24 mouse cellular contexts compared by ENCODE assay signal in genomic region chr5:120100814-120101213, GRCm38 (mm10). TPM values are rescaled to one million over a fixed set of nuclear protein-coding genes. Genes with fewer than 3 reads are reported as not detected.
DNase-seq lines count a peak whose midpoint lies in the region; ATAC-seq and TF ChIP-seq lines count a peak whose summit lies in the region.
"Had no signal": no experiment of that assay in that cellular context is flagged by ENCODE, and none has a peak within 500 bp of the region (broad histone marks: within the 10 kb centered on the region; RNA-seq: fewer than 3 reads in every experiment).

No protein-coding gene starts in this region.

- ATAC-seq in hindbrain, postnatal 0 days, result no peak
- no peak for ATAC-seq in hindbrain, embryonic 11.5 days (ENCODE audit: low FRiP score)
- ATAC-seq in lung, embryonic 15.5 days (ENCODE audit: borderline replicate concordance, extremely low read depth, low FRiP score, low TSS enrichment), result no peak
- ATAC-seq: forebrain, embryonic 13.5 days; hindbrain, embryonic 16.5 days had no signal

- H3K9me3 ChIP-seq in hindbrain, postnatal 0 days (ENCODE audit: low read length), result no peaks in the 10 kb centered on the region
- no peaks in the 10 kb centered on the region for H3K9me3 ChIP-seq in hindbrain, embryonic 11.5 days (ENCODE audit: control insufficient read depth, low read length)
- no peaks in the 10 kb centered on the region for H3K9me3 ChIP-seq in lung, embryonic 15.5 days
- no peaks in the 10 kb centered on the region for H3K9me3 ChIP-seq in ES-Bruce4 (replicated peaks; ENCODE audit: control insufficient read depth, insufficient read depth, low read length, poor library complexity, severe bottlenecking)
- H3K9me3 ChIP-seq: forebrain, embryonic 13.5 days; liver, embryonic 13.5 days; midbrain, embryonic 12.5 days; neural tube, embryonic 12.5 days had no signal

- H3K27me3 ChIP-seq in hindbrain, postnatal 0 days (ENCODE audit: insufficient read depth, low read length), result no peaks in the 10 kb centered on the region
- no peaks in the 10 kb centered on the region for H3K27me3 ChIP-seq in hindbrain, embryonic 11.5 days (ENCODE audit: control insufficient read depth, insufficient read depth, low read length)
- no peaks in the 10 kb centered on the region for H3K27me3 ChIP-seq in lung, embryonic 15.5 days
- H3K27me3 ChIP-seq in ES-Bruce4 (ENCODE audit: control insufficient read depth, insufficient read depth, low read length, poor library complexity, severe bottlenecking), result no peaks in the 10 kb centered on the region
- H3K27me3 ChIP-seq: forebrain, embryonic 13.5 days had no signal

- no peaks in the 10 kb centered on the region for H3K4me1 ChIP-seq in hindbrain, postnatal 0 days (ENCODE audit: insufficient read depth, low read length)
- no peaks in the 10 kb centered on the region for H3K4me1 ChIP-seq in hindbrain, embryonic 11.5 days (replicated peaks; ENCODE audit: control insufficient read depth, insufficient read depth, low read length)
- H3K4me1 ChIP-seq in lung, embryonic 15.5 days, result peaks cover 32% of the 10 kb centered on the region; the same call in 1 of the 2 replicates
- no peaks in the 10 kb centered on the region for H3K4me1 ChIP-seq in ES-Bruce4 (ENCODE audit: control insufficient read depth, insufficient read depth, low read length)
- H3K4me1 ChIP-seq in bone marrow, adult 2 months (ENCODE audit: control insufficient read depth, insufficient read depth, low read length), result no peaks in the 10 kb centered on the region
- H3K4me1 ChIP-seq: forebrain, embryonic 13.5 days; midbrain, embryonic 12.5 days; neural tube, embryonic 12.5 days had no signal

- H3K27ac ChIP-seq in hindbrain, postnatal 0 days, result no peak overlapping the region
- no peak overlapping the region for H3K27ac ChIP-seq in hindbrain, embryonic 11.5 days (ENCODE audit: low read depth, low read length)
- peak overlapping the region; percentile 95; the same call in 1 of the 2 replicates for H3K27ac ChIP-seq in lung, embryonic 15.5 days
- H3K27ac ChIP-seq in ES-Bruce4 (ENCODE audit: insufficient read depth, low read length), result no peak overlapping the region
- no peak overlapping the region for H3K27ac ChIP-seq in bone marrow, adult 2 months (ENCODE audit: control insufficient read depth, insufficient read depth, low read depth, low read length, poor library complexity)
- H3K27ac ChIP-seq: forebrain, embryonic 13.5 days; left cerebral cortex, adult 2 months; liver, embryonic 13.5 days; midbrain, embryonic 12.5 days; neural tube, embryonic 12.5 days had no signal

- no peak overlapping the region for H3K4me2 ChIP-seq in hindbrain, postnatal 0 days (ENCODE audit: low read depth, low read length)
- H3K4me2 ChIP-seq in hindbrain, embryonic 11.5 days (replicated peaks; ENCODE audit: low read depth, low read length), result no peak overlapping the region
- no peak overlapping the region for H3K4me2 ChIP-seq in lung, embryonic 15.5 days
- H3K4me2 ChIP-seq: forebrain, embryonic 13.5 days; liver, embryonic 13.5 days; midbrain, embryonic 12.5 days; neural tube, embryonic 12.5 days had no signal

- no peak for TF ChIP-seq POLR2A in ES-Bruce4 (IDR thresholded peaks at IDR 0.05; ENCODE audit: insufficient read depth, low read length)
- TF ChIP-seq POLR2A in bone marrow, adult 2 months (IDR thresholded peaks at IDR 0.05; ENCODE audit: borderline replicate concordance, control insufficient read depth, low read depth, low read length), result no peak

- no peak for DNase-seq in hindbrain, postnatal 0 days (ENCODE audit: low spot score)
- no peak for DNase-seq in hindbrain, embryonic 11.5 days (ENCODE audit: low spot score)
- no peak for DNase-seq in lung, postnatal 36 days
- DNase-seq in thymus, postnatal 14 days, result no peak
- DNase-seq in cerebellum, postnatal 4 days (ENCODE audit: low spot score in 2 of 2), result no peak
- DNase-seq: cerebellum, adult 9-10 months; gastrocnemius, postnatal 14 days; heart, adult 18-20 months; heart, postnatal 4 days; kidney, adult 18-20 months; kidney, postnatal 14 days; left cerebral cortex, postnatal 4 days; liver, embryonic 13.5 days; right cerebral cortex, adult 18-20 months; thymus, adult 18-20 months had no signal

- no peak for TF ChIP-seq EP300 in ES-Bruce4 (IDR thresholded peaks at IDR 0.05; ENCODE audit: insufficient read depth, low read depth, low read length)

- H3K36me3 ChIP-seq in hindbrain, postnatal 0 days (ENCODE audit: insufficient read depth, low read length), result no peaks in the 10 kb centered on the region
- H3K36me3 ChIP-seq in hindbrain, embryonic 11.5 days (ENCODE audit: control insufficient read depth, insufficient read depth, low read length), result no peaks in the 10 kb centered on the region
- no peaks in the 10 kb centered on the region for H3K36me3 ChIP-seq in lung, embryonic 15.5 days
- H3K36me3 ChIP-seq in ES-Bruce4 (ENCODE audit: control insufficient read depth, insufficient read depth, low read length, poor library complexity, severe bottlenecking), result no peaks in the 10 kb centered on the region
- H3K36me3 ChIP-seq: liver, embryonic 13.5 days; midbrain, embryonic 12.5 days; neural tube, embryonic 12.5 days had no signal

- no peak overlapping the region for H3K4me3 ChIP-seq in hindbrain, postnatal 0 days (ENCODE audit: low read length)
- H3K4me3 ChIP-seq in hindbrain, embryonic 11.5 days (ENCODE audit: low read depth, low read length), result no peak overlapping the region
- H3K4me3 ChIP-seq in lung, embryonic 15.5 days, result no peak overlapping the region
- H3K4me3 ChIP-seq in ES-Bruce4 (ENCODE audit: low read depth, low read length), result no peak overlapping the region
- no peak overlapping the region for H3K4me3 ChIP-seq in bone marrow, adult 2 months (replicated peaks; ENCODE audit: control insufficient read depth, low read depth, low read length)
- H3K4me3 ChIP-seq: erythroblast, embryonic 14.5 days; forebrain, embryonic 13.5 days; left cerebral cortex, adult 2 months; liver, embryonic 13.5 days; midbrain, embryonic 12.5 days; neural tube, embryonic 12.5 days had no signal

- H3K9ac ChIP-seq in hindbrain, postnatal 0 days (replicated peaks; ENCODE audit: low read length), result no peak overlapping the region
- H3K9ac ChIP-seq in hindbrain, embryonic 11.5 days (ENCODE audit: low read depth, low read length), result no peak overlapping the region
- H3K9ac ChIP-seq in lung, embryonic 15.5 days, result no peak overlapping the region
- no peak overlapping the region for H3K9ac ChIP-seq in ES-Bruce4 (ENCODE audit: low read depth, poor library complexity, severe bottlenecking)
- H3K9ac ChIP-seq: forebrain, embryonic 13.5 days; liver, embryonic 13.5 days; midbrain, embryonic 12.5 days; neural tube, embryonic 12.5 days had no signal

- 91% methylated on average over 6 of the region's 6 CpGs for WGBS in hindbrain, postnatal 0 days
- 84% methylated on average over 6 of the region's 6 CpGs for WGBS in hindbrain, embryonic 11.5 days
- WGBS in lung, embryonic 15.5 days, result 88% methylated on average over 6 of the region's 6 CpGs
- WGBS in bone marrow, adult 2 months, result 85% methylated on average over 6 of the region's 6 CpGs

- peak; percentile 8; the same call in 1 of the 2 replicates for TF ChIP-seq CTCF in hindbrain, postnatal 0 days (IDR thresholded peaks at IDR 0.05; ENCODE audit: low read depth)
- TF ChIP-seq CTCF in ES-Bruce4 (IDR thresholded peaks at IDR 0.05; ENCODE audit: low read depth, low read length), result peak; percentile 72
- TF ChIP-seq CTCF in bone marrow, adult 2 months (IDR thresholded peaks at IDR 0.05; ENCODE audit: control insufficient read depth, insufficient read depth, low read length), result peak; percentile 40; the same call in 1 of the 2 replicates

RNA-seq across cellular contexts. Expression of gene Rbm19, which starts 15.5 kb away (rescaled TPM):
- total RNA-seq in hindbrain, postnatal 0 days (2014; rRNA removed), result 33.4 and 33.8 TPM in 2 replicates
- 15.5 and 17.2 TPM in 2 replicates for polyA plus RNA-seq in hindbrain, postnatal 0 days (2015; fragmentation: Nextera tagmentation; extraction: Ambion mirVana)
- polyA plus RNA-seq in hindbrain, embryonic 11.5 days (2014; fragmentation: Nextera tagmentation; extraction: Ambion mirVana), result 23.0 and 28.7 TPM in 2 replicates
- polyA plus RNA-seq in lung, embryonic 15.5 days (2015; fragmentation: Nextera tagmentation; extraction: Ambion mirVana), result 19.7 and 21.3 TPM in 2 replicates
- 30.0 and 32.6 TPM in 2 replicates for polyA plus RNA-seq in ES-Bruce4 (2011; ENCODE audit: insufficient read depth, insufficient read length, low read depth, missing spikeins)
- 6.8 and 21.3 TPM in 2 replicates for polyA plus RNA-seq in bone marrow, adult 2 months (2011; ENCODE audit: insufficient read depth, insufficient read length, low replicate concordance, missing spikeins)

Comparison
In these comparisons a context has a peak if more than half of its experiments do, and no peak if none do; other contexts are left out.
1. CTCF ChIP-seq: peak in every context shown above with its lines; median percentile 72 in ES-Bruce4; 40 in bone marrow, adult 2 months; 8 in hindbrain, postnatal 0 days.